Mouse (Mus musculus): ENCODE measurements at regions not wholly inside any gene's neighbourhood (a gene's known extent, or its start where the extent isn't known, plus 50 kb on each side); places are given as distances from the start of the nearest gene placed in this dataset.

DNA sequence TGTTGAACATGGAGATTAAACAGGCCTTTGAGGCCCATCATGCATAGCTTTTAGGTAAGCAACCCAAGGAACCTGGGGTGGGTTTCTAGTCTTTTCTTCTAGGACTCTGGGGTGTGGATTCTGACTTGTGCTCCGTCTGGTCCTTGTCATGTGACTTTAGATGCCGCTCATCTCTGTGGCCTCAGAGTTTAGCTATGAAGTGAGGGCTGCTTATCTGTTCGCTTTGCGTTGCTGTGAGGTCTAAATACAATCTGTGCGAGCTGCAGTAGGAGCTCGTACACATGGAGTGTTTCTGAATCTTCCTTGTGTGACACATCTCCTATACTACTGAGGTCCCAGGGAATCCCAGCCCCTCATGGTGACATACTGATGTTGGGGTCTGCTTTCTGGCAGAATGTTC is 67.8 kb upstream of the Zfp831 start:
- H3K27me3 ChIP-seq (ENCODE audit: control insufficient read depth, insufficient read depth, low read length) = no peaks in the 10 kb centered on the region
- H3K27ac ChIP-seq (replicated peaks) = no peak overlapping the region
- no peaks in the 10 kb centered on the region for H3K4me1 ChIP-seq (replicated peaks; ENCODE audit: control insufficient read depth, insufficient read depth)
- H3K9ac ChIP-seq (ENCODE audit: low read length) = no peak overlapping the region
- 82% methylated on average over 6 of the region's 6 CpGs for WGBS
- no peaks in the 10 kb centered on the region for H3K9me3 ChIP-seq (ENCODE audit: control insufficient read depth, low read length)
- TF ChIP-seq CTCF (IDR thresholded peaks at IDR 0.05; ENCODE audit: low read depth) (no peak), EP300 (optimal IDR thresholded peaks at IDR 0.05) (no peak)
- no peak for ATAC-seq (ENCODE audit: low FRiP score, low TSS enrichment)
- no peaks in the 10 kb centered on the region for H3K36me3 ChIP-seq (ENCODE audit: control insufficient read depth, insufficient read depth, low read length)
- H3K4me2 ChIP-seq (replicated peaks; ENCODE audit: low read depth) = no peak overlapping the region
- DNase-seq (ENCODE audit: low spot score) = no peak
- H3K4me3 ChIP-seq (ENCODE audit: low read depth, low read length) = no peak overlapping the region

DNA sequence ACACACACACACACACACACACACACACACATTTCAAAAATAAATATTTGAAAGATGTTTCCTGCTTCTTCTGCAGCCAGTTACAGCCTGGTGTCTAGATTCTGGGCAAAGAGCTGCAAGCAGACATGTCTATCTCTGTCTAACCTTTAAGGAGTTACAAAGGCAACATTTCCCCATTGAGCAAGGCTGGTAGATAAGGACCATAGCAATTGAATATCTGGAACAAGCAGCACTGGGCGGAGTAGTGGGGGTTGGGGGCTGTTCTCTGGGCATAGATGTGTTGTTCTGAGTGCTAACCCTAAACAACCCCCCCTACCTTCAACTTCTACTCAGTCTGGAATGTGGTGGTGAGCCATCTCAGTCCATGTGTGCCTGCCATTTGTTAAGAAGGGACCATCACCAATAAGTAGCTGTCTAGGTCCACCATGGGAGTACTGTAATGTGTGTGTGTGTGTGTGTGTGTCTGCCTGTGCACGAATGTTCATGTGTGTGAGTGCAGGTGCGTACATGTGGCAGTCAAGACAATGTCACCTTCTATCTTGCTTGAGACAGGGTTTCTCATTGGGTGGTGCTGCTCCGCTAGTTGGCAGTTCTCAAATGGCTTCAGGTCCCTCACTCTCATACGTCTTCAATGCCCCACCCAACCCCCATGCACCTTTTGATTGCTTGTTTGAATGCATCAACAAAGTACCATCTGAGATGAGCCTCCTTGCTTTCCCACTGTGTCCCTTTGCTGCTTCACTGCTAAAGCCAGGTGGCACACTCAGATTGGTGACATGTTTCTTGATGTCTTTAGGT is 62.2 kb upstream of the Zfp831 start:
- Histone ChIP-seq H3K9ac (ENCODE audit: low read length) (no peak overlapping the region), H3K4me2 (replicated peaks; ENCODE audit: low read depth) (no peak overlapping the region), H3K27ac (replicated peaks) (no peak overlapping the region), H3K4me3 (ENCODE audit: low read depth, low read length) (no peak overlapping the region), H3K4me1 (replicated peaks; ENCODE audit: control insufficient read depth, insufficient read depth) (no peaks in the 10 kb centered on the region), H3K9me3 (ENCODE audit: control insufficient read depth, low read length) (no peaks in the 10 kb centered on the region), H3K27me3 (ENCODE audit: control insufficient read depth, insufficient read depth, low read length) (no peaks in the 10 kb centered on the region), H3K36me3 (ENCODE audit: control insufficient read depth, insufficient read depth, low read length) (no peaks in the 10 kb centered on the region)
- WGBS = 92% methylated on average over 5 of the region's 5 CpGs
- TF ChIP-seq CTCF (IDR thresholded peaks at IDR 0.05; ENCODE audit: low read depth) = no peak
- TF ChIP-seq EP300 (optimal IDR thresholded peaks at IDR 0.05) = no peak
- no peak for ATAC-seq (ENCODE audit: low FRiP score, low TSS enrichment)
- no peak for DNase-seq (ENCODE audit: low spot score)

DNA sequence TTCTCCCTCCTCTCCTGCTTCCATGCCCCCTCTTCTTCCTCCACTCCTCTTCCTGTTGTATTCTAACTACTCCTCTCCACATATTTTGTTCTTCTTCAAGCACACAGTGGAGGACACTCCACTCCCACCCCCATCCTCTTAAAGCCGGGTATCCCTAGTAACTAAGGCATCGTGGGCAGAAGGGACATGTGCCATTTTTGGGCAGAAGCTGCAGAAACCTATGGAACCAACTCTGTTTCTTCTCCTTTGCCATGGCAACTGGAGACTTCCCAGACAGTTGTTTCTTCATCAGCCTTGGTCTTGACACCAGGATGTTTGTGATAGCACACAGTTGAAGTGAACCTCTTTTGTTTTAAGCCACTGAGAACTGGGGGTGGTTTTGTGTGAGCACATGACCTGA is 59.1 kb upstream of the Zfp831 start:
- DNase-seq (ENCODE audit: low spot score) (no peak), ATAC-seq (ENCODE audit: low FRiP score, low TSS enrichment) (no peak)
- H3K27me3 ChIP-seq (ENCODE audit: control insufficient read depth, insufficient read depth, low read length) = no peaks in the 10 kb centered on the region
- WGBS = 67% methylated on average over 2 of the region's 2 CpGs
- no peaks in the 10 kb centered on the region for H3K36me3 ChIP-seq (ENCODE audit: control insufficient read depth, insufficient read depth, low read length)
- no peaks in the 10 kb centered on the region for H3K9me3 ChIP-seq (ENCODE audit: control insufficient read depth, low read length)
- TF ChIP-seq CTCF (IDR thresholded peaks at IDR 0.05; ENCODE audit: low read depth) = no peak
- TF ChIP-seq EP300 (optimal IDR thresholded peaks at IDR 0.05) = no peak
- H3K9ac ChIP-seq (ENCODE audit: low read length) = no peak overlapping the region
- no peaks in the 10 kb centered on the region for H3K4me1 ChIP-seq (replicated peaks; ENCODE audit: control insufficient read depth, insufficient read depth)
- H3K4me2 ChIP-seq (replicated peaks; ENCODE audit: low read depth) = no peak overlapping the region
- H3K27ac ChIP-seq (replicated peaks) = no peak overlapping the region
- H3K4me3 ChIP-seq (ENCODE audit: low read depth, low read length) = no peak overlapping the region

All from stomach, postnatal 0 days (tissue).